Mouse (Mus musculus): ENCODE data around the gene Gm45261. TPM values are rescaled to one million over a fixed set of nuclear protein-coding genes. Genes with fewer than 3 reads are reported as not detected.

The Gm45261 gene
- not detected in 2 replicates for polyA plus RNA-seq (2015; fragmentation: Nextera tagmentation; extraction: Ambion mirVana)

GRCm38 (mm10) chr1:80461348-80461747, at the start of gene Gm45261:
Gene Gm45261 (minus strand): TSS chr1:80461448.
- no peak within 1 kb of the TSS for H3K4me2 ChIP-seq
- no peak within 1 kb of the TSS for H3K4me3 ChIP-seq
- no peaks in the 10 kb centered on the region for H3K27me3 ChIP-seq
- no peak within 1 kb of the TSS for H3K27ac ChIP-seq
- no peak within 1 kb of the TSS for H3K9ac ChIP-seq
- no peaks in the 10 kb centered on the region for H3K4me1 ChIP-seq (replicated peaks)
- H3K9me3 ChIP-seq (replicated peaks) = no peaks in the 10 kb centered on the region
- 75% methylated on average over 6 of the region's 6 CpGs for WGBS
- no peaks in the 10 kb centered on the region for H3K36me3 ChIP-seq
- no peak for ATAC-seq (replicated peaks; ENCODE audit: insufficient number of reproducible peaks, insufficient read depth, low FRiP score, low read depth)

- H3K4me2 ChIP-seq = no peak overlapping the region
- ATAC-seq (replicated peaks; ENCODE audit: insufficient number of reproducible peaks, insufficient read depth, low FRiP score, low read depth) = no peak
- H3K27me3 ChIP-seq = no peaks in the 10 kb centered on the region
- H3K9ac ChIP-seq = no peak overlapping the region
- H3K36me3 ChIP-seq = no peaks in the 10 kb centered on the region
- 67% methylated on average over 2 of the region's 2 CpGs for WGBS
- H3K27ac ChIP-seq = no peak overlapping the region
- no peak overlapping the region for H3K4me3 ChIP-seq
- no peaks in the 10 kb centered on the region for H3K9me3 ChIP-seq (replicated peaks)
- H3K4me1 ChIP-seq (replicated peaks) = no peaks in the 10 kb centered on the region
Observed at GRCm38 (mm10) chr1:80504757-80505156, 43.5 kb upstream of the Gm45261 start.

- Histone ChIP-seq H3K9ac (no peak overlapping the region), H3K27ac (no peak overlapping the region), H3K9me3 (replicated peaks) (no peaks in the 10 kb centered on the region), H3K36me3 (no peaks in the 10 kb centered on the region), H3K27me3 (no peaks in the 10 kb centered on the region), H3K4me1 (replicated peaks) (no peaks in the 10 kb centered on the region), H3K4me3 (no peak overlapping the region), H3K4me2 (no peak overlapping the region)
- WGBS = 70% methylated on average over 4 of the region's 4 CpGs
- ATAC-seq (replicated peaks; ENCODE audit: insufficient number of reproducible peaks, insufficient read depth, low FRiP score, low read depth) = no peak
Observed at GRCm38 (mm10) chr1:80504081-80504480, 42.8 kb upstream of the Gm45261 start.

GRCm38 (mm10) chr1:80502456-80503165, 41.4 kb upstream of the Gm45261 start:
- Histone ChIP-seq H3K27me3 (no peaks in the 10 kb centered on the region), H3K9ac (no peak overlapping the region), H3K4me1 (replicated peaks) (no peaks in the 10 kb centered on the region), H3K9me3 (replicated peaks) (no peaks in the 10 kb centered on the region), H3K4me2 (no peak overlapping the region), H3K27ac (no peak overlapping the region), H3K4me3 (no peak overlapping the region), H3K36me3 (no peaks in the 10 kb centered on the region)
- ATAC-seq (replicated peaks; ENCODE audit: insufficient number of reproducible peaks, insufficient read depth, low FRiP score, low read depth) = no peak
- 76% methylated on average over 9 of the region's 9 CpGs for WGBS

- 80% methylated on average over 7 of the region's 7 CpGs for WGBS
- H3K4me3 ChIP-seq = no peak overlapping the region
- no peaks in the 10 kb centered on the region for H3K27me3 ChIP-seq
- no peak overlapping the region for H3K9ac ChIP-seq
- H3K36me3 ChIP-seq = no peaks in the 10 kb centered on the region
- no peak overlapping the region for H3K4me2 ChIP-seq
- H3K9me3 ChIP-seq (replicated peaks) = no peaks in the 10 kb centered on the region
- no peaks in the 10 kb centered on the region for H3K4me1 ChIP-seq (replicated peaks)
- no peak for ATAC-seq (replicated peaks; ENCODE audit: insufficient number of reproducible peaks, insufficient read depth, low FRiP score, low read depth)
- no peak overlapping the region for H3K27ac ChIP-seq
Observed at GRCm38 (mm10) chr1:80499264-80499663, 38.0 kb upstream of the Gm45261 start.

- no peak for ATAC-seq (replicated peaks; ENCODE audit: insufficient number of reproducible peaks, insufficient read depth, low FRiP score, low read depth)
- no peak overlapping the region for H3K27ac ChIP-seq
- H3K9ac ChIP-seq = no peak overlapping the region
- no peaks in the 10 kb centered on the region for H3K4me1 ChIP-seq (replicated peaks)
- H3K36me3 ChIP-seq = no peaks in the 10 kb centered on the region
- H3K4me2 ChIP-seq = no peak overlapping the region
- H3K4me3 ChIP-seq = no peak overlapping the region
- no peaks in the 10 kb centered on the region for H3K27me3 ChIP-seq
- no peaks in the 10 kb centered on the region for H3K9me3 ChIP-seq (replicated peaks)
- WGBS = 68% methylated on average over 4 of the region's 4 CpGs
Observed at GRCm38 (mm10) chr1:80496360-80496759, 35.1 kb upstream of the Gm45261 start.

GRCm38 (mm10) chr1:80483419-80483818, 22.2 kb upstream of the Gm45261 start:
- Histone ChIP-seq H3K4me3 (no peak overlapping the region), H3K4me1 (replicated peaks) (no peaks in the 10 kb centered on the region), H3K36me3 (no peaks in the 10 kb centered on the region), H3K27me3 (no peaks in the 10 kb centered on the region), H3K27ac (peak overlapping the region; percentile 26; the same call in 1 of the 2 replicates), H3K9me3 (replicated peaks) (no peaks in the 10 kb centered on the region), H3K9ac (no peak overlapping the region), H3K4me2 (no peak overlapping the region)
- WGBS = 68% methylated on average over 5 of the region's 5 CpGs
- 0 out of 2 replicates have a peak, but pooled peaks have one; percentile 60 for ATAC-seq (replicated peaks; ENCODE audit: insufficient number of reproducible peaks, insufficient read depth, low FRiP score, low read depth)

- no peak for ATAC-seq (replicated peaks; ENCODE audit: insufficient number of reproducible peaks, insufficient read depth, low FRiP score, low read depth)
- Histone ChIP-seq H3K9ac (no peak overlapping the region), H3K4me1 (replicated peaks) (no peaks in the 10 kb centered on the region), H3K27ac (no peak overlapping the region), H3K27me3 (no peaks in the 10 kb centered on the region), H3K4me3 (no peak overlapping the region), H3K4me2 (no peak overlapping the region), H3K36me3 (no peaks in the 10 kb centered on the region), H3K9me3 (replicated peaks) (no peaks in the 10 kb centered on the region)
- WGBS = 43% methylated on average over 1 of the region's 1 CpGs
Observed at GRCm38 (mm10) chr1:80474942-80475341, 13.7 kb upstream of the Gm45261 start.

GRCm38 (mm10) chr1:80472395-80472794, 11.1 kb upstream of the Gm45261 start:
- Histone ChIP-seq H3K27me3 (no peaks in the 10 kb centered on the region), H3K27ac (no peak overlapping the region), H3K36me3 (no peaks in the 10 kb centered on the region), H3K4me3 (no peak overlapping the region), H3K4me1 (replicated peaks) (no peaks in the 10 kb centered on the region), H3K4me2 (no peak overlapping the region), H3K9me3 (replicated peaks) (no peaks in the 10 kb centered on the region), H3K9ac (no peak overlapping the region)
- 90% methylated on average over 1 of the region's 1 CpGs for WGBS
- ATAC-seq (replicated peaks; ENCODE audit: insufficient number of reproducible peaks, insufficient read depth, low FRiP score, low read depth) = no peak

GRCm38 (mm10) chr1:80459923-80460322, 1.3 kb downstream of the Gm45261 start:
- no peak for ATAC-seq (replicated peaks; ENCODE audit: insufficient number of reproducible peaks, insufficient read depth, low FRiP score, low read depth)
- no peak overlapping the region for H3K4me3 ChIP-seq
- no peaks in the 10 kb centered on the region for H3K36me3 ChIP-seq
- no peaks in the 10 kb centered on the region for H3K27me3 ChIP-seq
- no peak overlapping the region for H3K9ac ChIP-seq
- no peaks in the 10 kb centered on the region for H3K9me3 ChIP-seq (replicated peaks)
- H3K4me2 ChIP-seq = no peak overlapping the region
- no peaks in the 10 kb centered on the region for H3K4me1 ChIP-seq (replicated peaks)
- WGBS = 81% methylated on average over 1 of the region's 1 CpGs
- no peak overlapping the region for H3K27ac ChIP-seq

GRCm38 (mm10) chr1:80459477-80459876, 1.8 kb downstream of the Gm45261 start:
- Histone ChIP-seq H3K4me3 (no peak overlapping the region), H3K27ac (no peak overlapping the region), H3K36me3 (no peaks in the 10 kb centered on the region), H3K27me3 (no peaks in the 10 kb centered on the region), H3K9me3 (replicated peaks) (no peaks in the 10 kb centered on the region), H3K9ac (no peak overlapping the region), H3K4me1 (replicated peaks) (no peaks in the 10 kb centered on the region), H3K4me2 (no peak overlapping the region)
- ATAC-seq (replicated peaks; ENCODE audit: insufficient number of reproducible peaks, insufficient read depth, low FRiP score, low read depth) = no peak

- ATAC-seq (replicated peaks; ENCODE audit: insufficient number of reproducible peaks, insufficient read depth, low FRiP score, low read depth) = no peak
- H3K9me3 ChIP-seq (replicated peaks) = no peaks in the 10 kb centered on the region
- WGBS = 60% methylated on average over 2 of the region's 2 CpGs
- H3K4me3 ChIP-seq = no peak overlapping the region
- no peak overlapping the region for H3K4me2 ChIP-seq
- no peaks in the 10 kb centered on the region for H3K4me1 ChIP-seq (replicated peaks)
- no peaks in the 10 kb centered on the region for H3K36me3 ChIP-seq
- no peak overlapping the region for H3K27ac ChIP-seq
- no peaks in the 10 kb centered on the region for H3K27me3 ChIP-seq
- no peak overlapping the region for H3K9ac ChIP-seq
Observed at GRCm38 (mm10) chr1:80453971-80454370, 7.3 kb downstream of the Gm45261 start.

Data from heart, embryonic 15.5 days (tissue).